Mouse (Mus musculus) thymus, adult 18-20 months (tissue): Measurements from ENCODE around the gene Gosr2.

Experiments
- DNase-seq, 2 experiments: peaks; one replicate each; pipeline ENCODE4 v3.0.0; 2022; ENCODE audit warnings: mixed read lengths in 2 of 2

Gene Gosr2

GRCm38 (mm10) chr11:103697565-103698176, at the start of gene Gosr2:
Gene Gosr2, minus strand, starts transcription at chr11:103697898.
- DNase-seq = peak; percentile 85 to 86

- no peak for DNase-seq
Measured at GRCm38 (mm10) chr11:103735046-103735781, 37.5 kb upstream of the Gosr2 start.

GRCm38 (mm10) chr11:103734411-103735045, 36.8 kb upstream of the Gosr2 start:
- no peak for DNase-seq

GRCm38 (mm10) chr11:103733961-103734360, 36.3 kb upstream of the Gosr2 start:
- no peak for DNase-seq

- no peak for DNase-seq
Measured at GRCm38 (mm10) chr11:103733069-103733468, 35.4 kb upstream of the Gosr2 start.

- no peak for DNase-seq
Measured at GRCm38 (mm10) chr11:103732306-103732705, 34.6 kb upstream of the Gosr2 start.

- no peak for DNase-seq
Measured at GRCm38 (mm10) chr11:103731594-103731993, 33.9 kb upstream of the Gosr2 start.

GRCm38 (mm10) chr11:103729282-103729985, 31.7 kb upstream of the Gosr2 start:
- DNase-seq = no peak

- DNase-seq = no peak
Measured at GRCm38 (mm10) chr11:103724331-103724771, 26.7 kb upstream of the Gosr2 start.

GRCm38 (mm10) chr11:103722040-103722481, 24.4 kb upstream of the Gosr2 start:
- no peak for DNase-seq

GRCm38 (mm10) chr11:103721468-103722039, 23.9 kb upstream of the Gosr2 start:
- no peak for DNase-seq

- DNase-seq = no peak
Measured at GRCm38 (mm10) chr11:103719436-103719835, 21.7 kb upstream of the Gosr2 start.

- DNase-seq = no peak
Measured at GRCm38 (mm10) chr11:103716971-103717370, 19.3 kb upstream of the Gosr2 start.

GRCm38 (mm10) chr11:103714074-103714473, 16.4 kb upstream of the Gosr2 start:
- no peak for DNase-seq

GRCm38 (mm10) chr11:103711851-103712587, 14.3 kb upstream of the Gosr2 start:
- no peak for DNase-seq

GRCm38 (mm10) chr11:103709982-103710381, 12.3 kb upstream of the Gosr2 start:
- DNase-seq = no peak

GRCm38 (mm10) chr11:103707005-103707404, 9.3 kb upstream of the Gosr2 start:
- no peak for DNase-seq

- DNase-seq = no peak
Measured at GRCm38 (mm10) chr11:103698226-103698625, 528 bp upstream of the Gosr2 start.

GRCm38 (mm10) chr11:103696851-103697564, 690 bp downstream of the Gosr2 start:
- no peak for DNase-seq

- DNase-seq = no peak
Measured at GRCm38 (mm10) chr11:103693241-103693640, 4.5 kb downstream of the Gosr2 start.

GRCm38 (mm10) chr11:103691036-103691435, 6.7 kb downstream of the Gosr2 start:
- no peak for DNase-seq
